Mouse (Mus musculus) myocyte (in vitro differentiated cells): ENCODE measurements around the gene Cxcr5.

Source experiments
- CEBPB ChIP-seq: IDR thresholded peaks from 2 replicates; pipeline ENCODE4 v1.6.1; 2011; ENCODE audit warnings: mild to moderate bottlenecking, moderate library complexity; ENCODE audit not compliant: poor library complexity, insufficient read depth, severe bottlenecking
- E2F4 ChIP-seq: IDR thresholded peaks from one replicate; pipeline ENCODE4 v1.6.1; 2011; ENCODE audit warnings: mild to moderate bottlenecking, control low read depth, moderate library complexity; ENCODE audit not compliant: insufficient read depth
- MAX ChIP-seq: IDR thresholded peaks from one replicate; pipeline ENCODE4 v1.6.1; 2011; ENCODE audit warnings: low read depth, mild to moderate bottlenecking, control low read depth
- MYOD1 ChIP-seq, 3 experiments: IDR thresholded peaks; one replicate each; pipeline ENCODE4 v1.6.1; 2011; ENCODE audit warnings: control low read depth in 2 of 3, low read depth in 2 of 3, mild to moderate bottlenecking in 2 of 3, moderate library complexity in 1 of 3; ENCODE audit not compliant: insufficient read length in 2 of 3, control insufficient read depth in 1 of 3
- POLR2A ChIP-seq: IDR thresholded peaks from one replicate; pipeline ENCODE4 v1.6.1; 2011; ENCODE audit warnings: low read depth, mild to moderate bottlenecking, control low read depth, moderate library complexity; ENCODE audit not compliant: insufficient read length

DNA sequence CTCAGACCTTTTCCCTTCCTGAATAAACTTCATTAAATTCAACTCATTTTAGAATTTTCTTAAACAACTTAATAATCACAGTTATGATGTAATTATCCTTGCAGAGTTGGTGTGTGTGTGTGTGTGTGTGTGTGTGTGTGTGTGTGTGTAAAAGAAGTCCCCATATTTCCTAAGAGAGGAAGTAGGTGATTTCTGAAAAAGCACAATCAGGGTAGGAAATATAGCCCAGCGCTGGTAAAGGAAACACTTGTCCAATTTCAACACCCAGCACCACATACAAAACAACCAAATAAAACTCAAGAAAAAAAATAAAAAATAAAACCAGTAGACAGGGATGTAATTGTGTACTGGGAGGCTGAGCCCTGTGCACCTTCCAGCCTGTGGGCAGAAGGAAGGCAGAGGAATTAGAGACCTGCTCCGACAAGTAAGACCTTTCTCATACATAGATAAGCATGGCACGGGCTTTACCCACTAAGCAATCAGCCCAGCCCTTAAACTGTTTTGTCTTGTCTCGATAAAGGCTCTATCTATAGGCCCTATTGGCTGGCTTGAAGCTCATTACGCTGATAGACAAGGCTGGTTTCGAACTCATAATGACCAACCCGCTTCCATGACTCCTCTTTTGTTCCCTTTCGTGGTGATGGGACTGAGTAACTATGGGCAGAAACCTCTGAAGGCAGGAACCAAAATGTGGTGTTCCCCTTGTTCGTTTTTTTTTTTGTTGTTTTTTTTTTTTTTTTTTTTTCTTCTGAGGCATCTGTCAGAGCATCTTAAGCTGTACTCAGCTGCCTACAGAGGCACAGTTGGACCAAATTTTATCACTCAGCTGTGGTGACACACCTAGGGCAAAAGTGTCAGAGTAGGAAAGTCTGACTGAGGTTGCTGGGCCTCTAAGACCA lies 25.8 kb upstream of the Cxcr5 start:
- TF ChIP-seq MAX (no peak), E2F4 (no peak), MYOD1 (IDR thresholded peaks at IDR 0.05; ENCODE audit: control insufficient read depth in 1 of 3, insufficient read length in 2 of 3, low read depth in 2 of 3) (no peak), POLR2A (no peak), CEBPB (no peak)
